In genomic region chr4:134186268-134186667, GRCm38 (mm10) we compare ENCODE assay signal across 8 mouse cellular contexts. TPM values are rescaled to one million over a fixed set of nuclear protein-coding genes. Genes with fewer than 3 reads are reported as not detected.
A peak's percentile ranks its signal among the peaks of the same experiment; 100 is the strongest.
DNase-seq lines count a peak whose midpoint lies in the region; ATAC-seq and TF ChIP-seq lines count a peak whose summit lies in the region.

No protein-coding gene starts in this region.

- H3K27me3 ChIP-seq in heart, embryonic 14.5 days (ENCODE audit: control insufficient read depth, insufficient read depth, low read length): no peaks in the 10 kb centered on the region
- no peaks in the 10 kb centered on the region for H3K27me3 ChIP-seq in ES-Bruce4 (ENCODE audit: control insufficient read depth, insufficient read depth, low read length, poor library complexity, severe bottlenecking)
- no peaks in the 10 kb centered on the region for H3K27me3 ChIP-seq in forebrain, embryonic 14.5 days (replicated peaks; ENCODE audit: control insufficient read depth, insufficient read depth, low read length)
- H3K27me3 ChIP-seq in liver, embryonic 16.5 days (ENCODE audit: control insufficient read depth, insufficient read depth, low read depth, low read length): no peaks in the 10 kb centered on the region

- TF ChIP-seq CTCF in ES-Bruce4 (IDR thresholded peaks at IDR 0.05; ENCODE audit: low read depth, low read length): no peak

- no peak for DNase-seq in heart, adult 18-20 months
- no peak for DNase-seq in forebrain, embryonic 14.5 days (ENCODE audit: low spot score)
- no peak for DNase-seq in left cerebral cortex, postnatal 25 days (ENCODE audit: low spot score in 2 of 2)
- no peak for DNase-seq in cerebellum, adult 11 months

- H3K4me2 ChIP-seq in heart, embryonic 14.5 days (ENCODE audit: low read length): peak overlapping the region; percentile 94
- H3K4me2 ChIP-seq in forebrain, embryonic 14.5 days (ENCODE audit: low read length): peak overlapping the region; percentile 90
- H3K4me2 ChIP-seq in liver, embryonic 16.5 days (ENCODE audit: low read depth, low read length): peak overlapping the region; percentile 87

- H3K4me3 ChIP-seq in heart, embryonic 14.5 days (ENCODE audit: control insufficient read depth in 1 of 2, insufficient read depth in 1 of 2, low read depth in 1 of 2, low read length in 2 of 2): peak overlapping the region; percentile 84 to 89
- peak overlapping the region; percentile 88 for H3K4me3 ChIP-seq in ES-Bruce4 (ENCODE audit: low read depth, low read length)
- peak overlapping the region; percentile 71 for H3K4me3 ChIP-seq in forebrain, embryonic 14.5 days (ENCODE audit: low read depth, low read length)
- peak overlapping the region; percentile 91 for H3K4me3 ChIP-seq in liver, embryonic 16.5 days (ENCODE audit: low read depth, low read length)

- peaks cover 8 to 17% of the 10 kb centered on the region in 2 experiments for H3K4me1 ChIP-seq in heart, embryonic 14.5 days (ENCODE audit: control insufficient read depth in 2 of 2, insufficient read depth in 2 of 2, low read length in 2 of 2)
- no peaks in the 10 kb centered on the region for H3K4me1 ChIP-seq in ES-Bruce4 (ENCODE audit: control insufficient read depth, insufficient read depth, low read length)
- H3K4me1 ChIP-seq in forebrain, embryonic 14.5 days (ENCODE audit: control insufficient read depth, insufficient read depth, low read length): peaks cover 7% of the 10 kb centered on the region
- peaks cover 34% of the 10 kb centered on the region for H3K4me1 ChIP-seq in liver, embryonic 16.5 days (ENCODE audit: control insufficient read depth, low read depth, low read length)

- intact Hi-C loops in left cerebral cortex, postnatal 25 days (cut with DNase I): loop anchor here (2.0 kb wide), 1 partner anchor 59 kb away; the partner anchor contains the start of gene Zfp593

- H3K9me3 ChIP-seq in heart, embryonic 14.5 days (ENCODE audit: control insufficient read depth, low read length): no peaks in the 10 kb centered on the region
- no peaks in the 10 kb centered on the region for H3K9me3 ChIP-seq in ES-Bruce4 (replicated peaks; ENCODE audit: control insufficient read depth, insufficient read depth, low read length, poor library complexity, severe bottlenecking)
- H3K9me3 ChIP-seq in forebrain, embryonic 14.5 days (replicated peaks; ENCODE audit: control insufficient read depth, low read length): no peaks in the 10 kb centered on the region
- no peaks in the 10 kb centered on the region for H3K9me3 ChIP-seq in liver, embryonic 16.5 days (replicated peaks; ENCODE audit: control insufficient read depth, low read length)

- WGBS in heart, embryonic 14.5 days: 1% methylated on average over 22 of the region's 22 CpGs
- WGBS in forebrain, embryonic 14.5 days: under 1% methylated on average over 22 of the region's 22 CpGs
- under 1% methylated on average over 22 of the region's 22 CpGs for WGBS in liver, embryonic 16.5 days (ENCODE audit: insufficient replicate concordance)

- peak overlapping the region; percentile 92 for H3K9ac ChIP-seq in heart, embryonic 14.5 days (ENCODE audit: low read length)
- peak overlapping the region; percentile 80 for H3K9ac ChIP-seq in ES-Bruce4 (ENCODE audit: low read depth, poor library complexity, severe bottlenecking)
- peak overlapping the region; percentile 83 for H3K9ac ChIP-seq in forebrain, embryonic 14.5 days (ENCODE audit: low read length)
- peak overlapping the region; percentile 94 for H3K9ac ChIP-seq in liver, embryonic 16.5 days (ENCODE audit: low read depth, low read length)

- peak overlapping the region; percentile 81 to 85 for H3K27ac ChIP-seq in heart, embryonic 14.5 days (replicated peaks in 1 of 2; ENCODE audit: control insufficient read depth in 1 of 2, insufficient read depth in 1 of 2, low read depth in 2 of 2, low read length in 2 of 2)
- H3K27ac ChIP-seq in ES-Bruce4 (ENCODE audit: insufficient read depth, low read length): no peak overlapping the region
- peak overlapping the region; percentile 78 for H3K27ac ChIP-seq in forebrain, embryonic 14.5 days (ENCODE audit: low read depth, low read length)
- peak overlapping the region; percentile 88 for H3K27ac ChIP-seq in liver, embryonic 16.5 days (ENCODE audit: low read length)

- ATAC-seq in heart, embryonic 14.5 days (ENCODE audit: insufficient number of reproducible peaks, insufficient read depth, low FRiP score, low read depth): peak; percentile 6; the same call in 1 of the 2 replicates
- ATAC-seq in forebrain, embryonic 14.5 days: no peak
- ATAC-seq in liver, embryonic 16.5 days (ENCODE audit: low read depth): no peak
- ATAC-seq in activated CD4-positive, CD25-positive, alpha-beta regulatory T cell, adult 4 months: no peak

- H3K36me3 ChIP-seq in heart, embryonic 14.5 days (ENCODE audit: control insufficient read depth, insufficient read depth, low read length): no peaks in the 10 kb centered on the region
- no peaks in the 10 kb centered on the region for H3K36me3 ChIP-seq in ES-Bruce4 (ENCODE audit: control insufficient read depth, insufficient read depth, low read length, poor library complexity, severe bottlenecking)
- H3K36me3 ChIP-seq in forebrain, embryonic 14.5 days (ENCODE audit: control insufficient read depth, insufficient read depth, low read length): no peaks in the 10 kb centered on the region
- no peaks in the 10 kb centered on the region for H3K36me3 ChIP-seq in liver, embryonic 16.5 days (ENCODE audit: control insufficient read depth, insufficient read depth)

- no peak for TF ChIP-seq EP300 in ES-Bruce4 (IDR thresholded peaks at IDR 0.05; ENCODE audit: insufficient read depth, low read depth, low read length)

- no peak for TF ChIP-seq POLR2A in ES-Bruce4 (IDR thresholded peaks at IDR 0.05; ENCODE audit: insufficient read depth, low read length)

RNA-seq across cellular contexts. Expression of gene Cep85, which starts 0.6 kb away (rescaled TPM):
- 35.4 and 37.0 TPM in 2 replicates for polyA plus RNA-seq in heart, embryonic 14.5 days (2014; fragmentation: Nextera tagmentation; extraction: Ambion mirVana)
- 10 to 100 TPM; 40.4 to 41.9 TPM for total RNA-seq in heart, adult 18-20 months (2021)
- polyA plus RNA-seq in ES-Bruce4 (2011; ENCODE audit: insufficient read depth, insufficient read length, low read depth, missing spikeins): 66.3 and 69.0 TPM in 2 replicates
- 20.1 and 21.3 TPM in 2 replicates for polyA plus RNA-seq in forebrain, embryonic 14.5 days (2014; fragmentation: Nextera tagmentation; extraction: Ambion mirVana)
- polyA plus RNA-seq in liver, embryonic 16.5 days (2015; fragmentation: Nextera tagmentation; extraction: Ambion mirVana): 42.3 and 47.7 TPM in 2 replicates
- total RNA-seq in left cerebral cortex, postnatal 25 days (2021): 10 to 100 TPM; 12.2 to 13.6 TPM
- 100 to 1,000 TPM in 1 of 2 experiments, 10 to 100 TPM in 1; 63.2 to 139 TPM for polyA plus RNA-seq in activated CD4-positive, CD25-positive, alpha-beta regulatory T cell, adult 4 months (2017; shearing (Covaris generic))

RNA-seq across cellular contexts. Expression of gene Gm7534, which starts 16.5 kb away (rescaled TPM):
- polyA plus RNA-seq in heart, embryonic 14.5 days (2014; fragmentation: Nextera tagmentation; extraction: Ambion mirVana): not detected in 2 replicates
- total RNA-seq in heart, adult 18-20 months (2021): not detected
- polyA plus RNA-seq in ES-Bruce4 (2011; ENCODE audit: insufficient read depth, insufficient read length, low read depth, missing spikeins): not detected in 2 replicates
- polyA plus RNA-seq in forebrain, embryonic 14.5 days (2014; fragmentation: Nextera tagmentation; extraction: Ambion mirVana): not detected in 2 replicates
- polyA plus RNA-seq in liver, embryonic 16.5 days (2015; fragmentation: Nextera tagmentation; extraction: Ambion mirVana): not detected in 2 replicates
- not detected for total RNA-seq in left cerebral cortex, postnatal 25 days (2021)
- polyA plus RNA-seq in activated CD4-positive, CD25-positive, alpha-beta regulatory T cell, adult 4 months (2017; shearing (Covaris generic)): under 1 TPM in 1 of 2 experiments, not detected in 1; 0.15 TPM

RNA-seq across cellular contexts. Expression of gene Catsper4, which starts 40.9 kb away (rescaled TPM):
- polyA plus RNA-seq in heart, embryonic 14.5 days (2014; fragmentation: Nextera tagmentation; extraction: Ambion mirVana): not detected in 2 replicates
- total RNA-seq in heart, adult 18-20 months (2021): not detected
- not detected in 2 replicates for polyA plus RNA-seq in ES-Bruce4 (2011; ENCODE audit: insufficient read depth, insufficient read length, low read depth, missing spikeins)
- polyA plus RNA-seq in forebrain, embryonic 14.5 days (2014; fragmentation: Nextera tagmentation; extraction: Ambion mirVana): not detected in 2 replicates
- not detected in 2 replicates for polyA plus RNA-seq in liver, embryonic 16.5 days (2015; fragmentation: Nextera tagmentation; extraction: Ambion mirVana)
- not detected for total RNA-seq in left cerebral cortex, postnatal 25 days (2021)
- polyA plus RNA-seq in activated CD4-positive, CD25-positive, alpha-beta regulatory T cell, adult 4 months (2017; shearing (Covaris generic)): not detected

RNA-seq across cellular contexts. Expression of gene Cnksr1, which starts 51.9 kb away (rescaled TPM):
- polyA plus RNA-seq in heart, embryonic 14.5 days (2014; fragmentation: Nextera tagmentation; extraction: Ambion mirVana): 0.57 and 0.62 TPM in 2 replicates
- total RNA-seq in heart, adult 18-20 months (2021): 1 to 10 TPM; 3.9 to 6.3 TPM
- polyA plus RNA-seq in ES-Bruce4 (2011; ENCODE audit: insufficient read depth, insufficient read length, low read depth, missing spikeins): 10.4 and 10.8 TPM in 2 replicates
- 0.36 TPM in 1 of 2 replicates, not detected in the other for polyA plus RNA-seq in forebrain, embryonic 14.5 days (2014; fragmentation: Nextera tagmentation; extraction: Ambion mirVana)
- polyA plus RNA-seq in liver, embryonic 16.5 days (2015; fragmentation: Nextera tagmentation; extraction: Ambion mirVana): 0.06 and 0.07 TPM in 2 replicates
- under 1 TPM; 0.23 to 0.46 TPM for total RNA-seq in left cerebral cortex, postnatal 25 days (2021)
- not detected for polyA plus RNA-seq in activated CD4-positive, CD25-positive, alpha-beta regulatory T cell, adult 4 months (2017; shearing (Covaris generic))

RNA-seq across cellular contexts. Expression of gene E130218I03Rik, which starts 57.2 kb away (rescaled TPM):
- 0.20 TPM in 1 of 2 replicates, not detected in the other for polyA plus RNA-seq in heart, embryonic 14.5 days (2014; fragmentation: Nextera tagmentation; extraction: Ambion mirVana)
- total RNA-seq in heart, adult 18-20 months (2021): not detected
- polyA plus RNA-seq in ES-Bruce4 (2011; ENCODE audit: insufficient read depth, insufficient read length, low read depth, missing spikeins): not detected in 2 replicates
- polyA plus RNA-seq in forebrain, embryonic 14.5 days (2014; fragmentation: Nextera tagmentation; extraction: Ambion mirVana): 0.17 TPM in 1 of 2 replicates, not detected in the other
- polyA plus RNA-seq in liver, embryonic 16.5 days (2015; fragmentation: Nextera tagmentation; extraction: Ambion mirVana): 0.11 and 0.13 TPM in 2 replicates
- not detected for total RNA-seq in left cerebral cortex, postnatal 25 days (2021)
- 1 to 10 TPM in 1 of 2 experiments, under 1 TPM in 1; 0.37 to 6.4 TPM for polyA plus RNA-seq in activated CD4-positive, CD25-positive, alpha-beta regulatory T cell, adult 4 months (2017; shearing (Covaris generic))
